Mouse (Mus musculus) cerebellum, adult 11-12 months (tissue): ENCODE measurements around the gene Olfr429.
"Not testable (repeated sequence)": the region's sequence is repeated elsewhere in the genome, so short reads cannot be mapped to it uniquely, and the experiment has no call there.

ENCODE experiments used
- DNase-seq: peaks from one replicate; pipeline ENCODE4 v3.0.0; 2022

The Olfr429 gene

GRCm38 (mm10) chr1:174084031-174084430 is at the start of gene Olfr429:
Olfr429 (plus strand) TSS chr1:174084331.
- no peak for DNase-seq

- DNase-seq = no peak
Observed at GRCm38 (mm10) chr1:174035841-174036240, 48.3 kb upstream of the Olfr429 start.

GRCm38 (mm10) chr1:174038480-174038879 is 45.7 kb upstream of the Olfr429 start:
- DNase-seq = no peak

- DNase-seq = no peak
Observed at GRCm38 (mm10) chr1:174040523-174041177, 43.5 kb upstream of the Olfr429 start, which contains the start of gene Olfr433. Olfr433 (plus strand) TSS chr1:174040705.

- not testable (repeated sequence) for DNase-seq
Observed at GRCm38 (mm10) chr1:174042091-174042884, 41.8 kb upstream of the Olfr429 start.

GRCm38 (mm10) chr1:174044431-174044830 is 39.7 kb upstream of the Olfr429 start:
- DNase-seq = no peak

- DNase-seq = not testable (repeated sequence)
Observed at GRCm38 (mm10) chr1:174048227-174048626, 35.9 kb upstream of the Olfr429 start.

GRCm38 (mm10) chr1:174048893-174049292 is 35.2 kb upstream of the Olfr429 start, which contains the start of gene Olfr432:
Olfr432 (plus strand) TSS chr1:174049205.
- DNase-seq = no peak

- not testable (repeated sequence) for DNase-seq
Observed at GRCm38 (mm10) chr1:174049357-174049756, 34.8 kb upstream of the Olfr429 start.

- DNase-seq = no peak
Observed at GRCm38 (mm10) chr1:174050532-174050931, 33.6 kb upstream of the Olfr429 start.

- no peak for DNase-seq
Observed at GRCm38 (mm10) chr1:174051515-174051914, 32.6 kb upstream of the Olfr429 start.

GRCm38 (mm10) chr1:174051931-174052536 is 32.1 kb upstream of the Olfr429 start:
- no peak for DNase-seq

GRCm38 (mm10) chr1:174052981-174053380 is 31.1 kb upstream of the Olfr429 start:
- DNase-seq = no peak

- no peak for DNase-seq
Observed at GRCm38 (mm10) chr1:174055248-174055647, 28.9 kb upstream of the Olfr429 start.

- DNase-seq = no peak
Observed at GRCm38 (mm10) chr1:174066305-174066704, 17.8 kb upstream of the Olfr429 start, which contains the start of gene Olfr430. Olfr430 (plus strand) TSS chr1:174066605.

- no peak for DNase-seq
Observed at GRCm38 (mm10) chr1:174096591-174096990, 12.5 kb downstream of the Olfr429 start, which contains the start of gene Olfr427. Olfr427 (plus strand) TSS chr1:174096891.

- no peak for DNase-seq
Observed at GRCm38 (mm10) chr1:174103735-174104134, 19.6 kb downstream of the Olfr429 start.

- no peak for DNase-seq
Observed at GRCm38 (mm10) chr1:174121062-174121461, 36.9 kb downstream of the Olfr429 start, which contains the start of gene Olfr231. Olfr231 (minus strand) TSS chr1:174121162.

GRCm38 (mm10) chr1:174131217-174131616 is 47.1 kb downstream of the Olfr429 start, which contains the start of gene Olfr424:
Olfr424 (plus strand) TSS chr1:174131517.
- DNase-seq = no peak

- no peak for DNase-seq
Observed at GRCm38 (mm10) chr1:174131999-174132398, 47.9 kb downstream of the Olfr429 start.
